Mouse (Mus musculus) yolk sac, embryonic 10.5 days (tissue): ENCODE results near the gene Zc3h15.
"Not testable (repeated sequence)": the region's sequence is repeated elsewhere in the genome, so short reads cannot be mapped to it uniquely, and the experiment has no call there.

Source experiments
- DNase-seq: peaks from one replicate; pipeline ENCODE4 v3.0.0-alpha.2; 2017; ENCODE audit warnings: low spot score

Gene Zc3h15

GRCm38 (mm10) chr2:83644276-83645252 lies at the start of gene Zc3h15:
TSS of gene Zc3h15 (plus strand) at chr2:83644435.
- peak; percentile 90 for DNase-seq

DNA sequence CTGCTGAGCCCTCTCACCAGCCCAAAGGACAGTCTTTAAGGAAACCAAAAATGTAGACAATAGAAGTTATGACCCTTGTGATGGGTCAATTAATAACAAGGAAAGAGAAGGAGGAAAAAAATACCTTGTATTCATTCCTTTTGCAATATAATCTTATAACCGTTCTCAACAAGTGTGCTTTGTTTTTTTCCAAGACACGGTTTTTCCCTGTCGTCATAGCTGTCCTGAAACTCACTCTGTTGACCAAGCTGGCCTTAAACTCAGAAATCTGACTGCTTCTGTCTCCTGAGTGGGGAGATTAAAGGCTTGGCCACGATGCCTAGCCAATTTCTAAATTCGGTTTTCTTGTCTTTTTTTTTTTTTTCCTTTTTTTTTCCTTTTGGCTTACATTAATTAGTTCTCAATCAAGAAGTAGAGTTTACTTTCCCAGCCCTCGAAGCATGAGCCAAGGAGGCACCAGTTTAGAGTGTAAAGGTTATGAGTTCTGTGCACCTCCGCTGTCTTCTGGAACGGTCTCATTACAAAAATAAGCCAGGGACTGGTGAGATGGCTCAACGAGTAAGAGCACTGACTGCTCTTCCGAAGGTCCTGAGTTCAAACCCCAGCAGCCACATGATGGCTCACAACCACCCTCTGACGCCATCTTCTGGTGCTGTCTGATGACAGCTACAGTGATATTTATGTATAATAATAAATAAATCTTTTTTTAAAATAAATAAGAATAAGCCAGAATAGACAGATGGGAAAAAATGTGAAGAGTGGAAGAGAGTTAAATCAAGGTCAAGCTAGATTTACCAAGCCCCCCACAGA lies 23.5 kb upstream of the Zc3h15 start:
- DNase-seq, result no peak

GRCm38 (mm10) chr2:83621511-83621910 lies 22.7 kb upstream of the Zc3h15 start:
- no peak for DNase-seq

DNA sequence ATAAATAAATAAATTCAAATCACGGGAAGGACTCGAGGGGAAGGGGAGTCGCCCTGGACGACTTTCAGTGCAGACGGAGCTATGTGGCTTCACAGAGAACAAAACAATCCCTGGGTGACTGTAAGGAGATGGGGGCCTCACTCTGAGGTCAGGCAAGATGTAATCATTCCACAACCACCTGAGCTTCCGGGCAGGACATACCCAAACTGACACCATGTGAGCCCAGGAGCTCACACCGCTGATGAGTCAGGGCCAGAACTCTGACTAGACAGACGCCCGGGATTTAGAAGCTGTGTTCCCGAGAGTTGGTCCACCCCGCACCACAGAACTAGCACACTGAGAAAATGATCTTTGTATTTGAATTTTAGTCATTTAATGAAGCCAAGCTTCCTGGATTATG lies 21.4 kb upstream of the Zc3h15 start:
- DNase-seq, result no peak

- no peak for DNase-seq
Observed at GRCm38 (mm10) chr2:83624045-83624444, 20.2 kb upstream of the Zc3h15 start.

GRCm38 (mm10) chr2:83625226-83626108 lies 18.8 kb upstream of the Zc3h15 start:
- peak; percentile 41 for DNase-seq

DNA sequence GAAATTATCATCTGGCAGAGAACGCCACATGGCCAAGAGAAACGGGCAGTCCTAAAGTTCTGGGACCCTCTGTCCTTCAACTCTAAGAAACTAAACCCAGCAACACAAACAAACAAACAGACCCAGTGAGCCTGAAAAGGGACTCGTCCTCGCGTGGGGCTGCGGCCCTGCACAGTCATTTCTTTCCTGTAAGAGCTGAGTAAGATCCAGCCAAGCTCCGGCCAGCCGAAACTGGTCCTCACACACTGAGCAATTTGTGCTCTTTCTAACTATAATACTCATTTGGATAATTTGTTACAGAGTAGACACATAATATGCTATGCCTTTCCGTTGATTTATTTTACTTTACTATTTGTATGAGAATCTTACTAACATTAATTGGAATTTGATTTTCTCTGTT lies 17.4 kb upstream of the Zc3h15 start:
- DNase-seq, result no peak

GRCm38 (mm10) chr2:83627495-83627894 lies 16.7 kb upstream of the Zc3h15 start:
- DNase-seq, result no peak

- no peak for DNase-seq
Observed at GRCm38 (mm10) chr2:83627932-83628331, 16.3 kb upstream of the Zc3h15 start.

GRCm38 (mm10) chr2:83641993-83642392 lies 2.2 kb upstream of the Zc3h15 start:
- DNase-seq, result no peak

GRCm38 (mm10) chr2:83648916-83649315 lies 4.7 kb downstream of the Zc3h15 start:
- peak; percentile 36 for DNase-seq

- no peak for DNase-seq
Observed at GRCm38 (mm10) chr2:83652606-83653005, 8.4 kb downstream of the Zc3h15 start.

DNA sequence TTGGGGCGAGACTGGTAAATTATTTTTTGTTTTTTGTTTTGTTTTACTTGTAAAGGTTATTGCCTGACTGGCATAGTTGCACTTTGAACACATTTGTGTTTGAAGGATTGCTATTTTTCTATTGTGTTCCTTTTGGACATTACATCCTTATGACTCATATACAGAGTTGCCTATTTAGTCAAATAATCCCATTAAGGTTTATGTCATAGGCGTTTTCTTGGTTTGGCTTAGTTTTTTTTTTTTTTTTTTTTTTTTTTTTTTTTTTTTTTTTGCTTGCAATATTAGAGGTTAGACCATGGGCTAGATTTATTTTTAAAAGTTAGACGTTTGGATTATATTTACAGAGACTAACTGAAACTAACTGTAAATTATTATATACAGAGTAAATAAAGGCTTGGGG lies 15.0 kb downstream of the Zc3h15 start:
- no peak for DNase-seq

DNA sequence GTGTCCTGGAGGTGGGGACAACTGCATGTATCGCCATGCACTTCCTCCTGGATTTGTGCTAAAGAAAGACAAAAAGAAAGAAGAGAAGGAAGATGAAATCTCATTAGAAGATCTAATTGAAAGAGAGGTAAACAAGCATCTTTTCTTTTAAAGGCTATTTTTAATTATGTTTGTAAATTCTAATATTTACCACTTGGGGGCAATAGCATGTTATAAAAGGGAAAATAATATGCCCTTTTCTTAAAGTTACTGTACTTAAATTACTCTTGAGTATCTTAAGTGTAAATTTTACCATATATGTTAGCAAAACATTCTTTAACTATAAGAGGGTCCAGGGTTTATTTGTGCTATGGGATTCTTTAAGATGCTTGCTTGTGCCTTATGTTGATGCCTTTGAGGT lies 15.9 kb downstream of the Zc3h15 start:
- DNase-seq, result no peak

DNA sequence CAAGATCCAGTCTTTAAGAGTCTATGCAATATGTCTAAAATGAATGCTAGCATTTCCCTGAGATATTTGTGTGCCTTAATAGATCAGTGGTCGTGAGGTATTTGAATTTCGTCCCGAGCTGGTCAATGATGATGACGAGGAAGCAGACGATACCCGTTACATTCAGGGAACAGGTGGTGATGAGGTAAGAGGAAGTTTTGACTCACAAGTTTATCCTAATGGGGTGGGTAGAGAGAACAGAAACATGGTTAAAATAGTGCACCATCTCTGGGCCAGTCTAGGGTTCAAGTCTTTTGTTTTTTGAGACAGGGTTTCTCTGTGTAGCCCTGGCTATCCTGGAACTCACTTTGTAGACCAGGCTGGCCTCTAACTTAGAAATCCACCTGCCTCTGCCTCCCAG lies 17.1 kb downstream of the Zc3h15 start:
- no peak for DNase-seq

- DNase-seq, result not testable (repeated sequence)
Observed at GRCm38 (mm10) chr2:83665051-83665450, 20.8 kb downstream of the Zc3h15 start.

- DNase-seq, result no peak
Observed at GRCm38 (mm10) chr2:83667430-83667829, 23.2 kb downstream of the Zc3h15 start.

- DNase-seq, result no peak
Observed at GRCm38 (mm10) chr2:83668052-83668451, 23.8 kb downstream of the Zc3h15 start.

DNA sequence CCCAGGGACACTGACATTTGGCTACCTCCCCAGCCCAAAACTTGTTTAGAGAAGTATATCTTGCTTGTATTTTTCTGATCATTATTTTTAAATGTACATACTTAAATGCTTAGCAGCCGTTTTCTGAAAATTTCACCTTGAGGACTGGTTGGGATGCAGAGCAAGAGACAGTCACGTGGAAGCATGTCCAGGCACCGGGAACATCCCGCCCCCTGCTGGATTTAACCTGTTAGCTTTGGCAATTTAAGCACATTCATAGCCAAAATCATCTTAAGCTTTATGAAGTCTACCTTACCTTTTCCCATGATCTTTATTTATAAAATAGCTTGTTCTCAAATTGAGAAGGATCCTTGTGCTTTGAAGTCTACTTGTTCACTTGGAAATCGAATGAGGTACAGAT lies 25.8 kb downstream of the Zc3h15 start:
- DNase-seq, result no peak

- DNase-seq, result no peak
Observed at GRCm38 (mm10) chr2:83671843-83672242, 27.6 kb downstream of the Zc3h15 start.

DNA sequence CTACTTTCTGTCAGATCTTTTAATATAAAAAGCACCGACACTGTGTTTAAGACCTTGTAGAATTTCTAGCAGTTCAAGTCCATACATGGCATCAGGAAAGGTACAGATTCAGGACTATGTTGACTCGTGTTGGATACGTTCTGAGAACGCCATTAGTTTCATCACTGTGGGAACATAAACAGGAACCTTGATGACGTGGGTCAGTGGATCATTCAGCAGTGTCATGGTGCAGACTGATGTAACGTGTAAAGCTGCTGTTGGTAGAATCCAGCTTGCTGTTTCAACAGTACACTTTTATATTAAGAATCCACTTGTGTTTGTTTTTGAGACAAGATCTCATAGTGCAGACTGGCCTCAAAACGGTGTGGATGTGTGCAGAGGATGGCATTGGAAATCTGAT lies 28.8 kb downstream of the Zc3h15 start:
- DNase-seq, result no peak

- DNase-seq, result no peak
Observed at GRCm38 (mm10) chr2:83673843-83674242, 29.6 kb downstream of the Zc3h15 start.
